Mouse (Mus musculus) heart, postnatal 0 days (tissue): Measurements from ENCODE around the gene Bmf. TPM values are rescaled to one million over a fixed set of nuclear protein-coding genes. Genes with fewer than 3 reads are reported as not detected.

ENCODE experiments used
- ATAC-seq: fragments of 200-750 bp; cut with Nextera tagmentation; 2 replicates; pipeline ENCODE4 v1.8.0; 2017; ENCODE audit warnings: low read depth, moderate number of reproducible peaks, moderate library complexity; ENCODE audit not compliant: insufficient read depth
- DNase-seq: peaks from one replicate; pipeline ENCODE4 v3.0.0-alpha.2; 2016; ENCODE audit warnings: low spot score
- H3K27ac ChIP-seq: fragments of 300-500 bp; sonication (generic); 2 replicates; pipeline ENCODE4 v1.5.1; 2014; ENCODE audit warnings: low read depth, mild to moderate bottlenecking
- H3K27me3 ChIP-seq: fragments of 300-500 bp; sonication (generic); 2 replicates; pipeline ENCODE4 v1.6.1; 2014; ENCODE audit warnings: low read length, mixed read lengths; ENCODE audit not compliant: control insufficient read depth, insufficient read depth
- H3K36me3 ChIP-seq: fragments of 300-500 bp; sonication (generic); replicated peaks from 2 replicates; pipeline ENCODE4 v1.6.1; 2014; ENCODE audit warnings: low read length, mixed read lengths; ENCODE audit not compliant: control insufficient read depth, insufficient read depth
- H3K4me1 ChIP-seq: fragments of 300-500 bp; sonication (generic); 2 replicates; pipeline ENCODE4 v1.6.1; 2014; ENCODE audit warnings: antibody characterized with exemption; ENCODE audit not compliant: control insufficient read depth, insufficient read depth
- H3K4me2 ChIP-seq: fragments of 300-500 bp; sonication (generic); 2 replicates; pipeline ENCODE4 v1.6.1; 2014; ENCODE audit warnings: low read depth, mild to moderate bottlenecking, low read length, moderate library complexity
- H3K4me3 ChIP-seq: fragments of 300-500 bp; sonication (generic); 2 replicates; pipeline ENCODE4 v1.5.1; 2014; ENCODE audit warnings: low read depth, low read length
- H3K9ac ChIP-seq: fragments of 300-500 bp; sonication (generic); replicated peaks from 2 replicates; pipeline ENCODE4 v1.6.1; 2014; ENCODE audit warnings: low read depth, low read length, mixed read lengths
- H3K9me3 ChIP-seq: fragments of 300-500 bp; sonication (generic); replicated peaks from 2 replicates; pipeline ENCODE4 v1.6.1; 2016; ENCODE audit warnings: low read length; ENCODE audit not compliant: control insufficient read depth
- CTCF ChIP-seq: IDR thresholded peaks from 2 replicates; pipeline ENCODE4 v1.5.1; 2016; ENCODE audit warnings: antibody characterized with exemption, control low read depth, low read depth
- EP300 ChIP-seq: IDR thresholded peaks from 2 replicates; pipeline ENCODE4 v1.6.1; 2016; ENCODE audit warnings: antibody characterized with exemption, low read depth
- WGBS: fragments of 180-500 bp; shearing (Covaris S2); extraction: QIAGEN DNeasy Blood & Tissue Kit; methylation state at CpG from one replicate; pipeline ENCODE4 v1.1.7; 2014; 5-methylcytosine and 5-hydroxymethylcytosine counted together
- polyA plus RNA-seq: library from polyadenylated mRNA; unstranded; fragments of >200 nt; fragmentation: Nextera tagmentation; extraction: Ambion mirVana; gene quantifications from 2 replicates; pipeline ENCODE4 v1.2.1, GENCODE M21; 2015
- total RNA-seq: library from RNA; depleted of rRNA; stranded (reverse); fragments of >200 nt; gene quantifications from 2 replicates; pipeline ENCODE4 v1.2.3, GENCODE M21; 2014; ENCODE audit warnings: low replicate concordance

Bmf gene
- total and polyA plus RNA-seq, 2 experiments from 2014 or later = 1.5 to 14.5 TPM

DNA sequence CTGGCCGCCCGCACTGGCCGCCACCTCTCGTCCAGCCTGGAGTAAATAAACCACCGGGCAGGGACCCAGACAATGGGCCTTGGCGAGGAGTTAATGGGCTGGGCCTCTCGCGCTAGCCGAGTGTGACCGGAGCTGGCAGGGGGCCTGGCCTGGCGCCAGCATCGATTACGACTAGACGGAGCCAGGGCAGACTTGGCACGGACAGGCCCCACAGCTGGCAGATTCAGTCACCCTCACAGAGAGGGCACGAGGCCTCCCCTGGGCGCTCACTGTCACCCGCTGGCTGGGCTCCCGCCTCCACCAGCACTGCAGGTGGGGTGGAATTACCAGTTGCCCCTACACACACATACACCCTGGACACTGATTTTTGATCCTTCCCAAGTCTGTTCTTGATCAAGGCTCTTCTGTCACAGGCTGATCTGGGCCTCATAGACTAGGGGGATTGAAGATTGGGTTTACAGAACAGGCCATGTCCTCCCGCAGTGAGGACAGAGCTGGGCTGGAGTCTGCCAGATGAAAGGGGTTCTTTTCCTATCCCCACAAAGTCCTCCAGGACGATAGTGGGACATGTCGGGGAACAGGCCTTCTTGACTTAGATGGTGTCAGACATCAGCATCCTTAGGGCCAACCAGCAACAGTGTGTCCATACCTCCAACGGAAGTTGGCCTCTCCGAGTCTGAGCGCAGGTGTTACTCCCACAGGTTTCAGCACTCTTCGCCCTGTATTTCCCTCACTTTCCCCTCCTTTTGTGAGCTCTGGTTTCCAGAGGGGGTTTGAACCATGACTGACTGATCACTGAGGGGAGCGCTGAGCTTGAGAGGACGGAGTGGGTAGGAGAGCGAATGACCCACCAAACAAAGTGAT is 38.8 kb downstream of the Bmf start:
- Histone ChIP-seq H3K4me1 (peaks cover 15% of the 10 kb centered on the region; the same call in 1 of the 2 replicates), H3K9me3 (no peaks in the 10 kb centered on the region), H3K36me3 (no peaks in the 10 kb centered on the region), H3K27ac (peak overlapping the region; percentile 77), H3K9ac (0 out of 2 replicates have a peak overlapping the region, but pooled peaks have one; percentile 22), H3K27me3 (no peaks in the 10 kb centered on the region), H3K4me3 (no peak overlapping the region), H3K4me2 (peak overlapping the region; percentile 20; the same call in 1 of the 2 replicates)
- TF ChIP-seq CTCF (no peak), EP300 (peak; percentile 73; the same call in 1 of the 2 replicates)
- DNase-seq (peak; percentile 87), ATAC-seq (peak; percentile 94)
- 46% methylated on average over 28 of the region's 29 CpGs for WGBS

DNA sequence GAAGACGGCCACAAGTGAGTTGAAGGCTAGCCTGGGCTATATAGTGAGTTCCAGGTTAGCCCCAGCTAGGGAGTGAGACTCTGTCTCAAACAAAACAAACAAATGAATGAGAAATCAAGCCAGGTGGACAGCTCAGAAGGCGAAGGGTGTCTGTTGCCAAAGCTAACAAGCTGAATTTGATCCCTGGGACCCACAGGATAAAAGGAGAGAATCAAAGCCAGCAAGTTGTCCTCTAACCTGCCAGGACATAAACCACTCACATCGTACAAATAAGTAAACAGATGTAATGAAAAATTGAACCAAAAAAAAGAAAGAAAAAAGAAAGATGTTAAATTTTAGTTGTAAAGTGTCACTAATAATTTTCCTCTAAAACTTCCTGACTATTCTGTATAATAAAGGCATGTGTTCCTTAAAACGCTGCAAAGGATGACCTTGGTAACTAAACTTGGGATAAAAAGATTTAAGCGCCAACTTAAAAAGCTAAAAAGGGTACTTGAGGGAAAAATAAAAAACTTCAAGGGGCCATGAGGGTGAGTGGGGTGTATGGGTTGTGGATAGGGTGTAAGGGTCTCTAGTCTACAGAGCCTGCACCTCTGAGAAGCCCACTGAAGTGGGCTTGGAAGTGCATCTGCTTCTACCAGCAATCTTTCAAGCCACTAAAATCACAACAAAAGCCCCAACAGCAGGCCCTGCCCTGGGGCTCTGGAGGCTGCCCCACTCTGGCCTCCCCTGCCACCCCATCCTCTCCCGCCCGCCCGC is 39.6 kb downstream of the Bmf start:
- Histone ChIP-seq H3K27ac (peak overlapping the region; percentile 77), H3K9ac (0 out of 2 replicates have a peak overlapping the region, but pooled peaks have one; percentile 22), H3K36me3 (no peaks in the 10 kb centered on the region), H3K4me2 (peak overlapping the region; percentile 20; the same call in 1 of the 2 replicates), H3K4me3 (no peak overlapping the region), H3K27me3 (no peaks in the 10 kb centered on the region), H3K4me1 (peaks cover 15% of the 10 kb centered on the region; the same call in 1 of the 2 replicates), H3K9me3 (no peaks in the 10 kb centered on the region)
- TF ChIP-seq EP300 = no peak
- TF ChIP-seq CTCF = no peak
- ATAC-seq (no peak), DNase-seq (no peak)
- WGBS = 74% methylated on average over 8 of the region's 8 CpGs

DNA sequence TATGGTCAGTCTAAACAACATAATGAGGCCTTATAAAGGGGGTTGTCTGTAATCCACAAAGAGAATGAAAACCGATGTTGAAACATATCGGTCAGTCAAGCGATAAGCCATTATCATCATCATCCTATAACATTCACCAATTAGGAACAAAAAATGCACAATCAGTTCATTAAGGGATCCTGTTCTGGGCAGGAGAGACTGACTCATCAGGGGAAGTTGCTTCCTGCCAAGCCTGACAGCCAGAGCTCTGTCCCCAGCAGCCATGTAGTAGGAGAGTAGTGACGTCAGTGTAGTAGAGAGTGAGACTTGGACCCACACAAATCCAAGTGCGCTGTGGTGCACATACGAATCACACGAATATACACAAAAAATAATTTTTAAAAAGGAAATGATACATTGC is 42.4 kb downstream of the Bmf start:
- Histone ChIP-seq H3K36me3 (no peaks in the 10 kb centered on the region), H3K9ac (no peak overlapping the region), H3K27ac (no peak overlapping the region), H3K27me3 (no peaks in the 10 kb centered on the region), H3K4me2 (no peak overlapping the region), H3K4me3 (no peak overlapping the region), H3K9me3 (no peaks in the 10 kb centered on the region), H3K4me1 (0 out of 2 replicates have a peak, but pooled peaks cover 9% of the 10 kb centered on the region)
- TF ChIP-seq EP300 (no peak), CTCF (no peak)
- ATAC-seq = no peak
- WGBS = 63% methylated on average over 7 of the region's 7 CpGs
- DNase-seq = no peak

DNA sequence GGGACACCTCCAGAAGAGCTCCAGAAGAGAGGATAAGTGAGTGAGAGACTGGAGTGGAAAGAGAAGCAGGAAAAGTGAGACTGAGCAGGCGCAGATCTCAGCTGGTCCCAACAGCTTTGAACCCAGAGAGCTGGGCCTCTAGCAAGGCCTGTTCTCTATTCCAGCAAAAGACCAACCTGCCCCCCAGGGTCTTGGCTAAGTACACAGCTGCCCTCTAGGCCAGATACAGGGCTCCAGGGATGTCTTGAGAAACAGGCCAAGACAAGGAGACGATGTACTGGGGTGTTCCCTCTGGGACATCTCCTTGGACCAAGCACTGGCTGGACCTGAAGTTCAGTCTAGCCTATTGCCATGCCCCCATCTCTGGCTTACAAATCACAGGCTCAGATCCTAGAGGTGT is 49.3 kb downstream of the Bmf start:
- no peak overlapping the region for H3K4me3 ChIP-seq
- no peak overlapping the region; the same call in 1 of the 2 replicates for H3K9ac ChIP-seq
- H3K4me2 ChIP-seq = no peak overlapping the region; the same call in 1 of the 2 replicates
- no peaks in the 10 kb centered on the region for H3K4me1 ChIP-seq
- no peaks in the 10 kb centered on the region for H3K27me3 ChIP-seq
- WGBS = 76% methylated on average over 2 of the region's 2 CpGs
- ATAC-seq (no peak), DNase-seq (no peak)
- TF ChIP-seq EP300 = no peak
- TF ChIP-seq CTCF = no peak
- H3K9me3 ChIP-seq = no peaks in the 10 kb centered on the region
- no peaks in the 10 kb centered on the region for H3K36me3 ChIP-seq
- H3K27ac ChIP-seq = peak overlapping the region; percentile 22; the same call in 1 of the 2 replicates

DNA sequence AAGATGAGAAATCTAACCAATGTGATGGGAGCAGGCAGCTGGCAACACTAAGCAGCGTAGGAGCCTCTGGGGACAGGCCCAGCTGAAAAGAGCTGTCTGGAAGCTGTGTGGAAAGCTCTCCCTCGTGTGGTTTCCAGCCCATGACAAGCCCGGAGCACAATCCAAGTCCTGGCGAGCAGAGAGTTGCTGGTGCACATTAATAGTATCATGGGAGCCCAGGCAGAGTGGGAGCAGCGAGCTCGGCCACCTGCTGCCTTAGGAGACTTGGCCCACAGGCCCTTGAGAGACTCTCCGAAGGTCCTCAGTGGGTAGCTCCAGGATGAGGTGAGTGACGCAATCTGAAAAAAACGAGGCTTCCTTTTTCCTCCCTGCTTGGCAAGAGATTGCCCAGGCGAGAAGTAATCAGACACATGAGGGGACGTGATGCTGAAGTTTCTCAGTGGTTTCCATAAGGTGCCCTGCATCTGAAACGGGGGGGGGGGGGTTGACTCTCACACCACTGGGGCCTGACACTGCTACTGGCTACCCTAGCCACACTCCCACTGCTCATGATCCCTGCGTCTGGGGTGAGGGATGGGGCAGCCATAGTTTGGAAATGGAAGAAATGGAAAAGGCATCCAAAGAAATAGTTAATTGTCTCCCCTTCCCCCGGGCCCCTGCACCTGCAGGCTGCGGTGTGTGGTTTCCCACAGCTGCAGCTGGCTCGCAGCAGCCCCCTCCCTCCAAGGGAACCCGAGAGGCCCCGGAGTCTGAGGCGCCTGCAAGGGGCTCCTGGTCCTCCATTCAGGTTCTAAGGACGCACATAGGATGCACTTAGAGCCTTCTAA is 50.1 kb downstream of the Bmf start:
- WGBS = 44% methylated on average over 20 of the region's 20 CpGs
- H3K9me3 ChIP-seq = no peaks in the 10 kb centered on the region
- H3K27ac ChIP-seq = peak overlapping the region; percentile 36; the same call in 1 of the 2 replicates
- DNase-seq (no peak), ATAC-seq (no peak)
- no peak for TF ChIP-seq CTCF
- no peak for TF ChIP-seq EP300
- H3K4me2 ChIP-seq = no peak overlapping the region; the same call in 1 of the 2 replicates
- H3K9ac ChIP-seq = no peak overlapping the region; the same call in 1 of the 2 replicates
- H3K4me3 ChIP-seq = no peak overlapping the region
- H3K4me1 ChIP-seq = no peaks in the 10 kb centered on the region
- no peaks in the 10 kb centered on the region for H3K27me3 ChIP-seq
- no peaks in the 10 kb centered on the region for H3K36me3 ChIP-seq
